Mouse (Mus musculus): Measurements from ENCODE around the gene Vps13d. TPM values are rescaled to one million over a fixed set of nuclear protein-coding genes. Genes with fewer than 3 reads are reported as not detected.

Vps13d gene
- total and polyA plus RNA-seq, 3 experiments: 9.4 to 9.8 (median 9.7) TPM

- Histone ChIP-seq H3K27ac (ENCODE audit: insufficient read depth, low read depth) (no peak overlapping the region), H3K9me3 (replicated peaks; ENCODE audit: low read length) (no peaks in the 10 kb centered on the region), H3K9ac (ENCODE audit: insufficient read depth, low read depth) (no peak overlapping the region), H3K79me2 (replicated peaks; ENCODE audit: control insufficient read depth, extremely low read depth, insufficient read depth, poor library complexity, severe bottlenecking) (no peaks in the 10 kb centered on the region), H3K4me2 (ENCODE audit: insufficient read depth, low read depth, poor library complexity, severe bottlenecking) (no peak overlapping the region), H3K36me3 (replicated peaks in 1 of 2; ENCODE audit: control insufficient read depth in 1 of 2, insufficient read depth in 1 of 2, low read length in 1 of 2) (peaks cover 36 to 92% of the 10 kb centered on the region in 2 experiments), H3K4me1 (ENCODE audit: control insufficient read depth in 1 of 2, insufficient read depth in 2 of 2) (peaks cover 0 to 11% of the 10 kb centered on the region in 2 experiments; a peak in 2 of 4 replicates), H3K4me3 (replicated peaks in 1 of 3; ENCODE audit: low read depth in 2 of 3, low read length in 2 of 3, poor library complexity in 1 of 3) (no peak overlapping the region), H3K27me3 (replicated peaks) (no peaks in the 10 kb centered on the region)
- in situ Hi-C loops (cut with MboI; ENCODE audit: low pct_ligation_motif_present, low pct_unique_long_range_greater_than_20kb, low sequenced_read_pairs) (no loop called here), dilution Hi-C loops (cut with MboI; ENCODE audit: extremely low pct_ligation_motif_present, extremely low pct_unique_long_range_greater_than_20kb, low sequenced_read_pairs) (no loop called here)
- no peak for DNase-seq (ENCODE audit: extremely low read depth)
- TF ChIP-seq ETS1 (conservative IDR thresholded peaks at IDR 0.05; ENCODE audit: low read depth, low read length) (no peak), POLR2AphosphoS2 (IDR thresholded peaks at IDR 0.05; ENCODE audit: low read depth, low read length) (no peak), POLR2A (IDR thresholded peaks at IDR 0.05; ENCODE audit: low read depth, low read length) (no peak), NELFE (IDR thresholded peaks at IDR 0.05; ENCODE audit: low read depth, low read length) (no peak), TCF12 (IDR thresholded peaks at IDR 0.05; ENCODE audit: low read depth, low read length) (no peak), CHD2 (IDR thresholded peaks at IDR 0.05; ENCODE audit: low read length) (no peak), ZC3H11A (IDR thresholded peaks at IDR 0.05; ENCODE audit: low read depth, low read length) (no peak)
Observed at GRCm38 (mm10) chr4:145099853-145100252, 95.0 kb downstream of the Vps13d start.

DNA sequence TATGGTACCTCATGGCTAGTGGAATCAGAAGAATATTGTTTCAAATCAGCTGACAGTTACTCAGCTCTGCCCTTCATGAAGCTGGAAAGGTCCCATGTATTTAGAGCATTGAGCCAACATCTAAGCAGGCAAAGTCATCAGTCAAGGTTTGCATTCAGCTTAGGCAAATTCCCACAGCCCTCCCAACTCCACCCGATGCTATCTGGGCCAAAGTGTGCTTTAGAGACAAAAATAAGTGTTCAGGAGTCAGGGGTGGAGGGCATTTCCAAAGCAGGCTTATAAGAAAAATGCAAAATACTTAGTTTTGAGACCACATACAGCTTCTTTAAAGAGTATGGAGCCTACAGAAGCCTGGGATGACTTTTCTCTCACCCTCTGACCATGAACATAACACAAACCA is 95.5 kb downstream of the Vps13d start:
- dilution Hi-C loops (cut with MboI; ENCODE audit: extremely low pct_ligation_motif_present, extremely low pct_unique_long_range_greater_than_20kb, low sequenced_read_pairs): no loop called here

GRCm38 (mm10) chr4:145097974-145098373 is 96.8 kb downstream of the Vps13d start:
- Histone ChIP-seq H3K9ac (ENCODE audit: insufficient read depth, low read depth) (no peak overlapping the region), H3K9me3 (replicated peaks; ENCODE audit: low read length) (no peaks in the 10 kb centered on the region), H3K36me3 (replicated peaks in 1 of 2; ENCODE audit: control insufficient read depth in 1 of 2, insufficient read depth in 1 of 2, low read length in 1 of 2) (peaks cover 41 to 91% of the 10 kb centered on the region in 2 experiments), H3K27ac (ENCODE audit: insufficient read depth, low read depth) (no peak overlapping the region), H3K4me2 (ENCODE audit: insufficient read depth, low read depth, poor library complexity, severe bottlenecking) (no peak overlapping the region), H3K79me2 (replicated peaks; ENCODE audit: control insufficient read depth, extremely low read depth, insufficient read depth, poor library complexity, severe bottlenecking) (no peaks in the 10 kb centered on the region), H3K27me3 (replicated peaks) (no peaks in the 10 kb centered on the region), H3K4me1 (ENCODE audit: control insufficient read depth in 1 of 2, insufficient read depth in 2 of 2) (peaks cover 0 to 11% of the 10 kb centered on the region in 2 experiments; a peak in 2 of 4 replicates), H3K4me3 (replicated peaks in 1 of 3; ENCODE audit: low read depth in 2 of 3, low read length in 2 of 3, poor library complexity in 1 of 3) (no peak overlapping the region)
- in situ Hi-C loops (cut with MboI; ENCODE audit: low pct_ligation_motif_present, low pct_unique_long_range_greater_than_20kb, low sequenced_read_pairs) (no loop called here), dilution Hi-C loops (cut with MboI; ENCODE audit: extremely low pct_ligation_motif_present, extremely low pct_unique_long_range_greater_than_20kb, low sequenced_read_pairs) (no loop called here)
- TF ChIP-seq MYC (IDR thresholded peaks at IDR 0.05; ENCODE audit: low read depth, low read length): no peak
- DNase-seq (ENCODE audit: extremely low read depth): no peak

More for the DNA sequence above, 95.5 kb downstream of the Vps13d start:
- Histone ChIP-seq H3K36me3 (replicated peaks in 1 of 2; ENCODE audit: control insufficient read depth in 1 of 2, insufficient read depth in 1 of 2, low read length in 1 of 2) (peaks cover 39 to 92% of the 10 kb centered on the region in 2 experiments), H3K4me3 (replicated peaks in 1 of 3; ENCODE audit: low read depth in 2 of 3, low read length in 2 of 3, poor library complexity in 1 of 3) (no peak overlapping the region), H3K4me1 (ENCODE audit: control insufficient read depth in 1 of 2, insufficient read depth in 2 of 2) (peaks cover 0 to 11% of the 10 kb centered on the region in 2 experiments; a peak in 2 of 4 replicates), H3K9ac (ENCODE audit: insufficient read depth, low read depth) (no peak overlapping the region), H3K4me2 (ENCODE audit: insufficient read depth, low read depth, poor library complexity, severe bottlenecking) (no peak overlapping the region), H3K79me2 (replicated peaks; ENCODE audit: control insufficient read depth, extremely low read depth, insufficient read depth, poor library complexity, severe bottlenecking) (no peaks in the 10 kb centered on the region), H3K27ac (ENCODE audit: insufficient read depth, low read depth) (no peak overlapping the region), H3K27me3 (replicated peaks) (no peaks in the 10 kb centered on the region), H3K9me3 (replicated peaks; ENCODE audit: low read length) (no peaks in the 10 kb centered on the region)
- no peak for DNase-seq (ENCODE audit: extremely low read depth)
- in situ Hi-C loops (cut with MboI; ENCODE audit: low pct_ligation_motif_present, low pct_unique_long_range_greater_than_20kb, low sequenced_read_pairs): no loop called here
- TF ChIP-seq ZKSCAN1 (IDR thresholded peaks at IDR 0.05; ENCODE audit: borderline replicate concordance, low read depth, low read length) (no peak), USF2 (conservative IDR thresholded peaks at IDR 0.05; ENCODE audit: low read depth, low read length) (no peak), RAD21 (IDR thresholded peaks at IDR 0.05; ENCODE audit: low read depth, low read length) (no peak), MAX (IDR thresholded peaks at IDR 0.05; ENCODE audit: low read length) (no peak), E2F4 (IDR thresholded peaks at IDR 0.05; ENCODE audit: insufficient replicate concordance, low read depth, low read length) (no peak), MAFK (IDR thresholded peaks at IDR 0.05; ENCODE audit: insufficient replicate concordance, low read length) (no peak), POLR2AphosphoS2 (IDR thresholded peaks at IDR 0.05; ENCODE audit: low read depth, low read length) (no peak)

Measured in CH12.LX (cell line).